Mouse (Mus musculus): Measurements from ENCODE around the gene Txndc5.

DNA sequence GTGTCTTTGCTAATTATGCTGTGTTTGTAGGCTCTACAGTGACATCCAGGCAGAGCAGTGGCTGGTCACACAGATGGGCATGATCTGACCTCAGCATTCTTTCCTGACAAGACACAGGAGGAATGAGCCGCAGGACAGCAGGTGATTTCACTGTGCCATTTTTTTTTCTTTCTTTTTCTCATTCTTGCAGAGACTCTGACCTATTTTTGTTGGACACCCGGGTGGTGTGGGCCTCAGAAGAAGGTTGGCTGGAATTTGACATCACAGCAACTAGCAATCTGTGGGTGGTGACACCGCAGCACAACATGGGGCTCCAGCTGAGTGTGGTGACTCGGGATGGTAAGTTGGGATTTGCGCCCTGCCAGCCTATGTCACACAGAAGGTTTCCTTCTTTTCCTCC lies 43.9 kb downstream of the Txndc5 start:
- TF ChIP-seq CTCF (IDR thresholded peaks at IDR 0.05; ENCODE audit: low read depth, low read length) (no peak), POLR2A (IDR thresholded peaks at IDR 0.05; ENCODE audit: extremely low read depth, insufficient read depth, low read length) (no peak)
